Mouse (Mus musculus) lung, adult 2 months (tissue): ENCODE measurements around the gene Sod1.

Experiments
- CTCF ChIP-seq: fragments of 200-500 bp; IDR thresholded peaks from 2 replicates; pipeline ENCODE4 v1.5.1; 2011; ENCODE audit warnings: mild to moderate bottlenecking, low read length, control low read depth; ENCODE audit not compliant: insufficient read depth
- POLR2A ChIP-seq: fragments of 200-500 bp; IDR thresholded peaks from 2 replicates; pipeline ENCODE4 v1.6.1; 2011; ENCODE audit warnings: low read depth, mild to moderate bottlenecking, control low read depth, low read length, borderline replicate concordance; ENCODE audit errors: extremely low read depth

DNA sequence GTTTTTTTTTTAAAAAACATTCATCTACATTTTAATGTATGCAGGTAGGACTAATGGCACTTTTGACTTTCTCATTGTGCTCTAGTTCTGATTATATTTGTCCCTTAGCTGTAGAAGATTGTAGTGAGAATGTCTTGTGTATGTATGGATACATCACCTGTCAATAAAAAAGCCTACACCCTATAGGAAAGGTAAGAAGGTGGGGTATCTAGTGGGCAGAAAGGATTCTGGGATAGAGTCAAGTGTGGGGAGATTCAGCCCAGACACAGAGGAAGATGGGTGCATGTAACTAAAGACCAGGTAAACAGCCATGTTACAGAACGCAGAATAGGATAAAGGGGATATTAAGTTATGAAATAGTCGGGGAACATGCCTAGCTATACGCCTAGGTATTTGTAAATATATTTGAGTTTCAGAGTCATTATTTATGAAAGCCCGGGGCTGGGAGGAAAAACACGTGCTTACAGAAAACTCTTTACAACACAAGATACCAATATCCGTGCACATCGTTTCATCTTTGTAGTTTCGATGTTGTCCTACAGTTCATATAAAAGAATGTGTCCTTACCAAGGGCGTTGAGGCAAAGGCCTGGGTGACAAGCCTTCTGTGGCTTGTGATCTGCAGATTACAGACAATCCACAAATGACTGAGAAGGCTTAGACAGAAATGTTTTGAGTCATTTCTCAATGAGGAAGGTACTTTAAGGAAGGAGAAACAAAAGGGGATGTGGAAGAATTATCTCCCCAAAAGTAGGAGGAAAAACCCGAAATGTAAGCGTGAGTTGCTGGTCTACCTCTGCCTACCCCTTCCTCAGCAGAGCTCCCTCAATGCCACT, 5.6 kb upstream of the Sod1 start:
- no peak for TF ChIP-seq POLR2A
- no peak for TF ChIP-seq CTCF
